Mouse (Mus musculus): Measurements from ENCODE around the gene Tomm6. TPM values are rescaled to one million over a fixed set of nuclear protein-coding genes. Genes with fewer than 3 reads are reported as not detected.

Gene Tomm6
- polyA plus RNA-seq, 1 experiment from 2014 or later: 275 TPM

DNA sequence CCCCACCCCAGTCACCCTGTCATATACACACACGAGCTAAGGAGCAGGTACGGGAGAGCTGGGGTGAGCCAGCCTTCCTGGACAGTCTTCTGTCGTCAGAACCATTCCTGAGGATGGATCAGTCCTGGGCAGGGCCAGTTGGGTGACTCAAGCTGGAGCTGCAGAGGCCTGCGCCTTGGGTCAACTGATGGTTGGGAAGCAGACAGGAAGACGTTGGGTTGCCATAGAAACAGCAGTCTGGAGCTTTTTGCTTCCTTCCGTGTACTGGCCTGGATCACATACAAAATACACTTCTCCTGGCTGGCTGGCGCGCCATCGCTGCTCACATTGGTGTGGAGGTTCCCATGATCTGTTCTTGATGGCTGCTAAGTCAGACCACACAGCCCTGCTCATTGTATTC lies 13.6 kb upstream of the Tomm6 start:
- Histone ChIP-seq H3K9ac (replicated peaks) (no peak overlapping the region), H3K4me1 (ENCODE audit: insufficient read depth) (peaks cover 3% of the 10 kb centered on the region; the same call in 1 of the 2 replicates), H3K36me3 (replicated peaks; ENCODE audit: insufficient read depth, low read length) (no peaks in the 10 kb centered on the region), H3K4me3 (ENCODE audit: low read depth, low read length) (no peak overlapping the region), H3K4me2 (ENCODE audit: low read depth, low read length) (no peak overlapping the region), H3K27ac (ENCODE audit: low read depth) (no peak overlapping the region), H3K9me3 (ENCODE audit: low read length) (no peaks in the 10 kb centered on the region), H3K27me3 (ENCODE audit: insufficient read depth, low read length) (0 out of 2 replicates have a peak, but pooled peaks cover 5% of the 10 kb centered on the region)
- 74% methylated on average over 9 of the region's 9 CpGs for WGBS (ENCODE audit: insufficient replicate concordance)
- ATAC-seq (no peak), DNase-seq (no peak)
- TF ChIP-seq CTCF (IDR thresholded peaks at IDR 0.05; ENCODE audit: low read depth) (no peak), EP300 (IDR thresholded peaks at IDR 0.05; ENCODE audit: low read depth) (no peak)

DNA sequence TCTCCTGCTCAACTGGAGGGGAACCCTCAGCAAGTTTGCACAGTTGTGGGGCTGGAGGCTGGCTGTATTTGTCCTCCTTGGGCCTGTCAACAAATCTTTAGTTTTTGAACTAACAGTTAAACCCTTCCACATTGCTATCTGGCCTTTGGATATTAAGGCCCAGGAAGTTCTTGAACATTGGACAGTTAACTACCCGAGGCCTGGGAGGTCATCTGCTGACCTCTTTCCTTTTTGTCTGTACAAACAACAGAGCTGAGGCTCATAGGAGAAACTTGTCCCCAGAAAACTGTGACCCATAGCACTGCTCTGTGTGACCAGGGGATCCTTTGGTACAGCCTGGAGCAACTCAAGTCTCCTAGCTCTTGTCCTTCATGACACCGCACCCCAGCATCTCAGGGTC lies 10.9 kb upstream of the Tomm6 start:
- H3K9ac ChIP-seq (replicated peaks): no peak overlapping the region
- H3K9me3 ChIP-seq (ENCODE audit: low read length): no peaks in the 10 kb centered on the region
- 69% methylated on average over 2 of the region's 2 CpGs for WGBS (ENCODE audit: insufficient replicate concordance)
- no peak overlapping the region for H3K4me2 ChIP-seq (ENCODE audit: low read depth, low read length)
- TF ChIP-seq CTCF (IDR thresholded peaks at IDR 0.05; ENCODE audit: low read depth): no peak
- no peak for TF ChIP-seq EP300 (IDR thresholded peaks at IDR 0.05; ENCODE audit: low read depth)
- DNase-seq (no peak), ATAC-seq (no peak)
- no peak overlapping the region for H3K27ac ChIP-seq (ENCODE audit: low read depth)
- peaks cover 14% of the 10 kb centered on the region for H3K4me1 ChIP-seq (ENCODE audit: insufficient read depth)
- no peak overlapping the region for H3K4me3 ChIP-seq (ENCODE audit: low read depth, low read length)
- H3K27me3 ChIP-seq (ENCODE audit: insufficient read depth, low read length): peaks cover 13% of the 10 kb centered on the region
- no peaks in the 10 kb centered on the region for H3K36me3 ChIP-seq (replicated peaks; ENCODE audit: insufficient read depth, low read length)

- Histone ChIP-seq H3K9ac (replicated peaks) (no peak overlapping the region), H3K27ac (ENCODE audit: low read depth) (no peak overlapping the region), H3K4me3 (ENCODE audit: low read depth, low read length) (no peak overlapping the region), H3K36me3 (replicated peaks; ENCODE audit: insufficient read depth, low read length) (no peaks in the 10 kb centered on the region), H3K9me3 (ENCODE audit: low read length) (no peaks in the 10 kb centered on the region), H3K27me3 (ENCODE audit: insufficient read depth, low read length) (peaks cover 11% of the 10 kb centered on the region), H3K4me1 (ENCODE audit: insufficient read depth) (peaks cover 14% of the 10 kb centered on the region), H3K4me2 (ENCODE audit: low read depth, low read length) (no peak overlapping the region)
- DNase-seq (no peak), ATAC-seq (no peak)
- WGBS (ENCODE audit: insufficient replicate concordance): 73% methylated on average over 10 of the region's 10 CpGs
- TF ChIP-seq EP300 (IDR thresholded peaks at IDR 0.05; ENCODE audit: low read depth) (no peak), CTCF (IDR thresholded peaks at IDR 0.05; ENCODE audit: low read depth) (no peak)
Observed at GRCm38 (mm10) chr17:47698156-47698555, 10.0 kb upstream of the Tomm6 start.

DNA sequence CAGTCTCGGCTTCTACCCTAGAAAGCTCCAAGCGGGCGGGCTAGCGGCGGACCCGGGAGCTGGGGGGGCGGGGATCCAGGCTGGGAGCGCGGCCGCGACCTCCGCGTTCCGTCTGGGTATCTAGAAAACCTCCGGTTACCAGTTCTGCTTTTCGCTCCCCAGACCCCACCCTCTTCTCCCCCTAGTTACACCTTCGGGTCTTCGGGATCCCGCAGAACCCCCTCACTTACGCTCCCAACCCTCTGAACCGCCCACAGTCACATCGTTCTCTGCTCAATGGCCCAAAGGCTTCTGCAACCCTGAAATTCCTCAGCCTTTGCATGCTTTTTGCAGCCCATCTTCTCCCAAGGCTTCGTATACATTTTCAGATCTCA lies 7.1 kb upstream of the Tomm6 start:
- TF ChIP-seq CTCF (IDR thresholded peaks at IDR 0.05; ENCODE audit: low read depth): no peak
- Histone ChIP-seq H3K27me3 (ENCODE audit: insufficient read depth, low read length) (peaks cover 10% of the 10 kb centered on the region), H3K4me1 (ENCODE audit: insufficient read depth) (peaks cover 14% of the 10 kb centered on the region), H3K27ac (ENCODE audit: low read depth) (no peak overlapping the region), H3K4me3 (ENCODE audit: low read depth, low read length) (peak overlapping the region; percentile 58), H3K9ac (replicated peaks) (peak overlapping the region; percentile 64), H3K4me2 (ENCODE audit: low read depth, low read length) (peak overlapping the region; percentile 88), H3K9me3 (ENCODE audit: low read length) (no peaks in the 10 kb centered on the region), H3K36me3 (replicated peaks; ENCODE audit: insufficient read depth, low read length) (no peaks in the 10 kb centered on the region)
- WGBS (ENCODE audit: insufficient replicate concordance): under 1% methylated on average over 18 of the region's 23 CpGs
- DNase-seq: peak; percentile 28
- no peak for ATAC-seq

DNA sequence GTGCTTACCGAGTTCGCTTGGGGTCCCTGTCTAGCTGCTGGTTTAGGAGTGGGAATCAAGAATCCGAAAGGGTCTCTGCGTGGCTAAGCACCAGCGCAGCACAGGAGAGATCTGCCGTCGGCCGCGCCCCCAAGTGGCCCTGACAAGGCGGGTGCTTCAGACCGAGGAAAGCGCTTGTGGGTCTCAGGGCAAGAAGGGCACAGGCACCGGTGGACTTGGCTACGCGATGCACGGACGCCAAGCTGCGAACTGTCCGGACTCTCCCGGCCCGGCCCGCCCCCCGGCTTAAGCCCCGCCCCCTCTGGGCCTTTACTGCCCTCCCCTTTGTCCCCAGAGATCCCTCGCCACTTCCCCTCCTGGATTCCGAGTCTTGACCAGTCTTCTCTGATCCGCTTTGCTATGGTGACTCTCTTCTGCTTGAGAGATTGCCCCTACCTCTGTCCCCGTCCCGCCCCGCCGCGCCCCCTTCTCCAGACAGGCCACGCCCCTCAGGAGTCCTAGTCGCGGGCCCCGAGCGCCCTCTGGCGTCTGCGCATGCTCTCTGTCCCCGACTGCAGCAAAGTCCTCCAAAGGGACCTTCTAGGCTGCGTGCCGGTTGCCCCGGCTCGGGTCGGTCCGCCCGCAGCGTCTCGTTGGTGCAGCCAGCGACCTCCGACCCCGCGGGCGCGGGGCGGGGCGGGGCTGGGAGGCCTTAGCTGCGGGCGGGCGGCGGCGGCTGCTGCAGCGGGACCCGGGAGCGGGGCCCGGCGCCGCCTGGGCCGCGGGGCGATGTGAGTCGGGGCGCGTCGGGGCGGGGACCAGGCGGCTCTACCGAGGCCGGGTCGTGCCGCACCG lies 6.5 kb upstream of the Tomm6 start, which contains the start of gene Prickle4:
TSS of gene Prickle4 (minus strand) at position 234 of the 834 bp plus-strand sequence.
- Histone ChIP-seq H3K36me3 (replicated peaks; ENCODE audit: insufficient read depth, low read length) (no peaks in the 10 kb centered on the region), H3K9ac (replicated peaks) (peak within 1 kb of the TSS; percentile 64), H3K4me2 (ENCODE audit: low read depth, low read length) (peak within 1 kb of the TSS; percentile 88), H3K4me1 (ENCODE audit: insufficient read depth) (peaks cover 11% of the 10 kb centered on the region), H3K27ac (ENCODE audit: low read depth) (peak within 1 kb of the TSS; percentile 48), H3K27me3 (ENCODE audit: insufficient read depth, low read length) (peaks cover 10% of the 10 kb centered on the region), H3K4me3 (ENCODE audit: low read depth, low read length) (peak within 1 kb of the TSS; percentile 58), H3K9me3 (ENCODE audit: low read length) (no peaks in the 10 kb centered on the region)
- under 1% methylated on average over 70 of the region's 82 CpGs for WGBS (ENCODE audit: insufficient replicate concordance)
- peak; percentile 95 for ATAC-seq
- DNase-seq: peak; percentile 97
- TF ChIP-seq EP300 (IDR thresholded peaks at IDR 0.05; ENCODE audit: low read depth) (no peak), CTCF (IDR thresholded peaks at IDR 0.05; ENCODE audit: low read depth) (peak; percentile 96)

- Histone ChIP-seq H3K4me3 (ENCODE audit: low read depth, low read length) (peak within 1 kb of the TSS; percentile 58), H3K27ac (ENCODE audit: low read depth) (peak within 1 kb of the TSS; percentile 48), H3K4me1 (ENCODE audit: insufficient read depth) (peaks cover 12% of the 10 kb centered on the region), H3K27me3 (ENCODE audit: insufficient read depth, low read length) (peaks cover 10% of the 10 kb centered on the region), H3K36me3 (replicated peaks; ENCODE audit: insufficient read depth, low read length) (no peaks in the 10 kb centered on the region), H3K9ac (replicated peaks) (peak within 1 kb of the TSS; percentile 64), H3K4me2 (ENCODE audit: low read depth, low read length) (peak within 1 kb of the TSS; percentile 88), H3K9me3 (ENCODE audit: low read length) (no peaks in the 10 kb centered on the region)
- ATAC-seq (no peak), DNase-seq (no peak)
- WGBS (ENCODE audit: insufficient replicate concordance): 0% methylated on average over 3 of the region's 3 CpGs
- TF ChIP-seq CTCF (IDR thresholded peaks at IDR 0.05; ENCODE audit: low read depth): no peak
Observed at GRCm38 (mm10) chr17:47694442-47694502, 6.1 kb upstream of the Tomm6 start, which contains the start of gene Gm21981. TSS of gene Gm21981 (minus strand) at chr17:47694455.

Measured in liver, postnatal 0 days (tissue).